In the genomic region with DNA sequence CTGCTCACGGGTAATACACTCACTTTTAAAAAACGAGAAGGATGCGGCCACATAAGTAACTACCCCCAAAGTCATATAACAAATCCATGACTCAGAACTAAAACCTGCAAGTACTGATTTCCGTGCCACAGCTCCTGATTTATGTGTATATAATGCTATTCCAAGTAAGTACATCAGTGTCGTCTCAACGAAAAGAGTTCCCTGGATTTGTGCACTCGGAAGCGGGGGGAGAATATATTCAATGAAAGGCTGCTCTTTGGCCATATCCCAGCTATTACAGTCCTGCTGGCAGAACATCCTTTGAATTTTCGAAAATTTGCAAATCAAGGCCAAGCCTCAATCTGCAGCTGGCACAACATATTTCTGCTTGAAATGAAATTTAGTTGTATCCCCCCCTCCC, we compare ENCODE assay signal across 22 mouse cellular contexts. TPM values are rescaled to one million over a fixed set of nuclear protein-coding genes. Genes with fewer than 3 reads are reported as not detected.
DNase-seq lines count a peak whose midpoint lies in the region; ATAC-seq and TF ChIP-seq lines count a peak whose summit lies in the region.
"Had no signal": no experiment of that assay in that cellular context is flagged by ENCODE, and none has a peak within 500 bp of the region (broad histone marks: within the 10 kb centered on the region; RNA-seq: fewer than 3 reads in every experiment).

No protein-coding gene starts in this region.

- no peaks in the 10 kb centered on the region for H3K79me3 ChIP-seq in C2C12 (ENCODE audit: low read depth)

- no peaks in the 10 kb centered on the region for H3K9me3 ChIP-seq in forebrain, embryonic 15.5 days
- H3K9me3 ChIP-seq in forebrain, embryonic 10.5 days, result no peaks in the 10 kb centered on the region
- no peaks in the 10 kb centered on the region for H3K9me3 ChIP-seq in intestine, embryonic 15.5 days
- H3K9me3 ChIP-seq: heart, embryonic 15.5 days; midbrain, embryonic 10.5 days; neural tube, embryonic 12.5 days had no signal

- no peak overlapping the region for H3K4me3 ChIP-seq in forebrain, embryonic 15.5 days
- no peak overlapping the region for H3K4me3 ChIP-seq in forebrain, embryonic 10.5 days
- no peak overlapping the region for H3K4me3 ChIP-seq in C2C12 (ENCODE audit: insufficient read depth, poor library complexity, severe bottlenecking)
- H3K4me3 ChIP-seq in embryonic fibroblast, embryonic 13.5 days (ENCODE audit: insufficient read depth, low read length), result no peak overlapping the region
- no peak overlapping the region for H3K4me3 ChIP-seq in intestine, embryonic 15.5 days (replicated peaks)
- H3K4me3 ChIP-seq: heart, embryonic 15.5 days; midbrain, embryonic 10.5 days; neural tube, embryonic 12.5 days had no signal

- TF ChIP-seq CTCF in C2C12 (IDR thresholded peaks at IDR 0.05; ENCODE audit: control insufficient read depth, insufficient read depth, insufficient read length), result no peak
- no peak for TF ChIP-seq CTCF in embryonic fibroblast, embryonic 13.5 days (IDR thresholded peaks at IDR 0.05; ENCODE audit: borderline replicate concordance, insufficient read depth, low read length)

- no peak overlapping the region for H3K9ac ChIP-seq in forebrain, embryonic 15.5 days (replicated peaks)
- no peak overlapping the region for H3K9ac ChIP-seq in intestine, embryonic 15.5 days
- H3K9ac ChIP-seq: heart, embryonic 15.5 days; hindbrain, embryonic 14.5 days; liver, postnatal 0 days; neural tube, embryonic 12.5 days had no signal

- H3K4me1 ChIP-seq in forebrain, embryonic 15.5 days, result peaks cover 8% of the 10 kb centered on the region; the same call in 1 of the 2 replicates
- H3K4me1 ChIP-seq in forebrain, embryonic 10.5 days, result no peaks in the 10 kb centered on the region
- H3K4me1 ChIP-seq in embryonic fibroblast, embryonic 13.5 days (ENCODE audit: control insufficient read depth, insufficient read depth, low read length), result no peaks in the 10 kb centered on the region
- no peaks in the 10 kb centered on the region for H3K4me1 ChIP-seq in intestine, embryonic 15.5 days (replicated peaks)
- H3K4me1 ChIP-seq: heart, embryonic 15.5 days; midbrain, embryonic 10.5 days; neural tube, embryonic 12.5 days had no signal

- DNase-seq in forebrain, embryonic 10.5 days (ENCODE audit: extremely low spot score, low spot score), result no peak
- DNase-seq in layer of hippocampus, postnatal 14 days (ENCODE audit: low spot score in 2 of 2), result peak; percentile 11 to 31
- no peak for DNase-seq in layer of hippocampus, postnatal 25 days (ENCODE audit: extremely low spot score in 1 of 2, low spot score in 1 of 2)
- no peak for DNase-seq in adrenal gland, adult 8-10 months
- DNase-seq: adrenal gland, postnatal 36 days; cerebellum, adult 11-12 months; gastrocnemius, postnatal 36 days; heart, postnatal 36 days; kidney, adult 9 months; kidney, postnatal 14 days; liver, postnatal 0 days; right cerebral cortex, postnatal 25 days; spleen, adult 18-20 months had no signal

- no peaks in the 10 kb centered on the region for H3K27me3 ChIP-seq in forebrain, embryonic 15.5 days
- H3K27me3 ChIP-seq in forebrain, embryonic 10.5 days (ENCODE audit: poor library complexity, severe bottlenecking), result no peaks in the 10 kb centered on the region
- H3K27me3 ChIP-seq in C2C12 (ENCODE audit: control insufficient read depth, insufficient read depth, insufficient read length), result no peaks in the 10 kb centered on the region
- H3K27me3 ChIP-seq in intestine, embryonic 15.5 days (replicated peaks), result no peaks in the 10 kb centered on the region
- H3K27me3 ChIP-seq: heart, embryonic 15.5 days; neural tube, embryonic 12.5 days had no signal

- TF ChIP-seq POLR2A in embryonic fibroblast, embryonic 13.5 days (IDR thresholded peaks at IDR 0.05; ENCODE audit: low read depth, low read length), result no peak

- WGBS in forebrain, embryonic 15.5 days, result 62% methylated on average over 9 of the region's 9 CpGs
- WGBS in forebrain, embryonic 10.5 days, result 89% methylated on average over 9 of the region's 9 CpGs
- 69% methylated on average over 9 of the region's 9 CpGs for WGBS in intestine, embryonic 15.5 days

- H3ac ChIP-seq in C2C12 (ENCODE audit: control insufficient read depth, insufficient read length, low read depth), result no peak overlapping the region

- no peak overlapping the region for H3K4me2 ChIP-seq in forebrain, embryonic 15.5 days (replicated peaks)
- H3K4me2 ChIP-seq in intestine, embryonic 15.5 days (replicated peaks), result no peak overlapping the region
- H3K4me2 ChIP-seq: heart, embryonic 15.5 days; hindbrain, embryonic 14.5 days; neural tube, embryonic 12.5 days had no signal

- H3K27ac ChIP-seq in forebrain, embryonic 15.5 days (replicated peaks), result no peak overlapping the region
- H3K27ac ChIP-seq in forebrain, embryonic 10.5 days, result no peak overlapping the region
- H3K27ac ChIP-seq in embryonic fibroblast, embryonic 13.5 days (ENCODE audit: insufficient read depth, low read length), result peak overlapping the region; percentile 20; the same call in 1 of the 2 replicates
- no peak overlapping the region for H3K27ac ChIP-seq in intestine, embryonic 15.5 days
- H3K27ac ChIP-seq: heart, embryonic 15.5 days; hindbrain, embryonic 14.5 days; midbrain, embryonic 10.5 days; neural tube, embryonic 12.5 days had no signal

- no peaks in the 10 kb centered on the region for H3K79me2 ChIP-seq in C2C12 (ENCODE audit: control insufficient read depth, insufficient read depth)

- peak; percentile 67 for ATAC-seq in forebrain, embryonic 15.5 days (replicated peaks)
- no peak for ATAC-seq in intestine, embryonic 15.5 days
- ATAC-seq: liver, postnatal 0 days; lung, postnatal 0 days had no signal

- no peaks in the 10 kb centered on the region for H3K36me3 ChIP-seq in forebrain, embryonic 15.5 days
- no peaks in the 10 kb centered on the region for H3K36me3 ChIP-seq in forebrain, embryonic 10.5 days (replicated peaks)
- H3K36me3 ChIP-seq in C2C12 (ENCODE audit: control insufficient read depth, insufficient read depth), result no peaks in the 10 kb centered on the region
- H3K36me3 ChIP-seq in intestine, embryonic 15.5 days, result no peaks in the 10 kb centered on the region
- H3K36me3 ChIP-seq: heart, embryonic 15.5 days; midbrain, embryonic 10.5 days; neural tube, embryonic 12.5 days had no signal

TF ChIP-seq in C2C12, 6 proteins besides CTCF, POLR2A, EP300 and RAD21:
- TF ChIP-seq USF1 (IDR thresholded peaks at IDR 0.05; ENCODE audit: low read depth), result no peak
- TF ChIP-seq MYOG (IDR thresholded peaks at IDR 0.05; ENCODE audit: control insufficient read depth, extremely low read depth, insufficient read length), result no peak
- no peak for TF ChIP-seq CEBPB (IDR thresholded peaks at IDR 0.05; ENCODE audit: low read depth)
- no peak for TF ChIP-seq MAX (IDR thresholded peaks at IDR 0.05)
- TF ChIP-seq FOSL1 (IDR thresholded peaks at IDR 0.05; ENCODE audit: insufficient read depth, low read length, poor library complexity, severe bottlenecking), result peak; percentile 81
- peak; percentile 5 for TF ChIP-seq MYOD1 (IDR thresholded peaks at IDR 0.05; ENCODE audit: control insufficient read depth, insufficient read length, low read depth)

RNA-seq across cellular contexts. Expression of gene Trhde, which starts 43.5 kb away (rescaled TPM):
- polyA plus RNA-seq in forebrain, embryonic 15.5 days (2015; fragmentation: Nextera tagmentation; extraction: Ambion mirVana), result 2.2 and 3.1 TPM in 2 replicates
- 0.10 and 0.24 TPM in 2 replicates for polyA plus RNA-seq in forebrain, embryonic 10.5 days (2016; fragmentation: Nextera tagmentation; extraction: Ambion mirVana)
- 10 to 100 TPM; 40.0 to 45.5 TPM for total RNA-seq in layer of hippocampus, postnatal 14 days (2021)
- 10 to 100 TPM; 29.2 to 34.9 TPM for total RNA-seq in layer of hippocampus, postnatal 25 days (2021)
- 0.43 TPM for polyA plus RNA-seq in C2C12 (2012; fragmentation: generic; extraction: Trizol)
- polyA plus RNA-seq in embryonic fibroblast, embryonic 13.5 days (2011; ENCODE audit: insufficient read length, low read depth, missing spikeins), result 0.12 and 0.18 TPM in 2 replicates
- polyA plus RNA-seq in intestine, embryonic 15.5 days (2015; fragmentation: Nextera tagmentation; extraction: Ambion mirVana), result 0.52 and 0.78 TPM in 2 replicates
- total RNA-seq in adrenal gland, adult 8-10 months (2022), result under 1 TPM; 0.17 to 0.62 (median 0.31) TPM
- polyA plus RNA-seq: liver, postnatal 0 days; lung, postnatal 0 days had no signal

Comparison
In these comparisons a context has a peak if more than half of its experiments do, and no peak if none do; other contexts are left out.
1. DNase-seq: peak in layer of hippocampus, postnatal 14 days (2 of 2); none in forebrain, embryonic 10.5 days (single experiment), layer of hippocampus, postnatal 25 days (0 of 2) and adrenal gland, adult 8-10 months (single experiment).